Mouse (Mus musculus) natural killer cell, adult 2 months (primary cell): Measurements from ENCODE around the gene Ddx43.
A peak's percentile ranks its signal among the peaks of the same experiment; 100 is the strongest.

ENCODE experiments used
- DNase-seq, 2 experiments: peaks; one replicate each; pipeline ENCODE4 v3.0.0; 2022; ENCODE audit warnings: low spot score in 2 of 2

Gene Ddx43

DNA sequence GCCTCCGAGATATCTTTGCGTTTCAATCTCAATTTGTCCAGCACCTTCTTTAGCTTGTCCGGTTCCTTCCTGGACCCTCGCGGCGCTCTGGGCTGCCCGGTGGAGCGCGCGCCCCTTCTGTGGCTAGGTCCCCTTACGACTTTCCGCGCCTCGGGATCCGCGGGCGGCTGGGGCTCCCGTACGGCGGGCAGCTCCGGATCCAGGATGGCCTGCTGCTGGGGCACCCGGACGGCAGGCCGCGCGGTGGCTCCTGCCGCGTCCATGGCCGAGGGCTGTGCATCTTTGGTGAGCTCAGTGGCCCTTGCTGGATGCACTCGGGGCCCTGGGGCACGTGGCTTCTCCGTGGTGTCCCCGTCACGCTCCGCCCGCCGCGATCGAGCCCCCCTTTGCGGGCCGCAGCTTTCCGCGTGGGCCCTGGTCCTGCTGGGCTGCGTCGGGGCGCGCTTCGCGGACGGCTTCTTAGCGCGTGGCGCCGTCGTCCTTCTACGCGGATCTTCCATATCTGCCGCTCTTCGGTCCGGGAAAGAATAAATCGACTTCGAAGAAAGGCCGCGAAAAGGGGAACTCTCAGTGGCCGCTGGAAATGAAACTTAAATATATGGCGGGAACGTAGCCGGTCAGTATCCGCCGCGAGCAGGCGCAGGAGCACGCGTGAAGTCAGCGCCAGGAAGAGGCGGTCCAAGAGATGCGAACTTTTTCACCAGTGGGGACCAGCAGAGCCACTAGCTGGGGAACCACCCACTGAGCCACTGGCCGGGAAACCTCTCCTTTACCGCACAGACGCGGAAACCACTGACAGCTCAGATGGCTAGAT lies 47.2 kb downstream of the Ddx43 start, which contains the start of gene Cgas:
Cgas (minus strand) TSS at position 659 of the 814 bp plus-strand sequence.
- peak; percentile 84 to 86 for DNase-seq

DNA sequence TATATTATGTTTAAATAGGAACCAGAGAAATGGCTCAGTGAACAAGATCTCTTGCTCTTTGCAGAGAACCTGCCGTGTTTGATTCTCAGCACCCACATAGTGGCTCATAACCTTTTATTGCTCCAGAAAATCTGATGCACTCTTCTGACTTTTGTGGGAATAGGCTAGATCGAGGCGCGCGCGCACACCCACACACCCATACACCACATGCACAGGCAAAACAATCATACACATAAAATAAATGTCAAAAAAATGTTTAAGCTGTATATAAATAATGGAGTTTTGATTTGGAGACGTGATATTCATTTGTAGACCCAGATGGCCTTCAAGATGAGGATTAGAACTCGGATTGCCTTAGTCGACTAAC lies 52.0 kb downstream of the Ddx43 start:
- DNase-seq = no peak

DNA sequence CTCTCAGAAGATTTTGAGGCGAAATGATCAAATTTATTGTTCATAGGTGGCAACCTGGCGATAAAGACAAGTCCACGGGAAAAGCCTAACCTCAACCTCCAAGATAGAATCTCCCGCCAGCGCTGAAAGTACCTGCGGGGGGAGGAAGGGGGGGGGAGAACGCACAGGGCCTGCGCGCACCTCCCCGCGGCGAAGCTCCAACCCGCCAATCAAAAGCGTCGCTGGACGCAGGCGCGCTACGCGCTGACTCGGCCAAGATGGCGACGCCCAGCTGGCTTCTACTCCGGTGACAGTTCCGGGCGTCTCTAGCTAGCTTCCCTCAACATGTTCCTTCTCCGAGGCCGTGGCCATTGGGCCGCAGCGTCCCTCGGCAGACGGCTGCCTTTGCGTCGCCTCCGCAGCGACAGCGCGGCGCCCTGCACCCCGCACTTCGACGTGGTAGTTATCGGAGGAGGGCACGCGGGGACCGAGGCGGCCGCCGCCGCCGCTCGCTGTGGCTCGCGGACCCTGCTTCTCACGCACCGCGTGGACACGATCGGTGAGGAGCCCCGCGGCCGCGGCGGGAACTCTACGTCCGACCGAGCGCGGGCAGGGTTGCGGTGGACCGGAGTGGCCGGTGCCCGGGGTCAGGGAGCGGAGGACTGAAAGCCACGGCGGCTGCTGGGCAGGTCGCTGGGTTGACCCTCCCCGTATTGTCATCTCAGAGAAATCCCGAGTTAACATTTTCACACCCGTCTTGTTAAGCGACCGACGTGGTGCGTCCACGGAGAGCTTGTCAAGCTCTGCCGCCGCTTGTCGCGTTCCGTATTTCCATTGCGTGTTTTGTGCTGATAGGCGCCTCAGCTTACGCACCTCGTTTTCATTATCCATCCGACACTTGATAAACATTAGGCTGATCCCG lies 52.6 kb downstream of the Ddx43 start, which contains the start of the genes Mto1 and Gm17324:
Mto1 (plus strand) TSS at position 236 of the 901 bp plus-strand sequence.
Gm17324 (minus strand) TSS at position 814 of the 901 bp plus-strand sequence.
- DNase-seq = peak; percentile 80 to 87

DNA sequence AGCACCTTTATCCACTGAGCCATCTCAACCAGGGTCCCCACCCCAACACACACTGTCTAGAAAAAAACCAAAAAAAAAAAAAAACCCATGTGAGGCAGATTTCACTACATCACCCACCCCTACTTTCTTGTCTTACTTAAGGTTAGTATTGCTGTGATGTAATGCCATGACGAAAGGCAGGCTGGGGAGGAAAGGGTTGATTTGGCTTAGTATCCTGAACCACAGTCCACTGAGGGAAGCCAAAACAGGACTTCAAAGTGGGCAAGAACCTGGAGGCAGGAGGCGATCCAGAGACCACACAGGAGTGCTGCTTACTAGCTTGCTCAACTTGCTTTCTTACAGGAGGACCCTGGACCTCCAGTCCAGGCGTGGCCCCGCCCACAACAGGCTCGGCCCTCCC lies 54.8 kb downstream of the Ddx43 start:
- DNase-seq = no peak

DNA sequence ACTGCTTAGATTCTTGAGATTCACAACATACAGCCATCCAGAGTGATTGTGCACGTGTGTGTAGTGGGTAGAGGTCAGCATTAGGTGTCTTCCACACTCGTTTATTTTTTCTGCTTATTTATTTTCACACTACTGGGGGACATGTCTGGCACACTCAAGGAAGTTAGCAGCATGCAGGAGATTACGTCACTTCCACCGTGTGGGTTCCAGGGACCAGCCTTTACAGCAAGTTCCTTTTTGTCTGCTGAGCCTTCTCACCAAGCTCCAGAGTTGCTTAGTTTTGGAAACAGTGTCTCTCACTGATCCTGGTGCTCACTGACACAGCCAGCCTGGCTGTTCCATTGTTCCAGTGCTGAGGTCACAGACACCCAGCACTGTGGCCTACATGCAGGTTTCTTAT lies 55.8 kb downstream of the Ddx43 start:
- peak; percentile 37 to 43 for DNase-seq

DNA sequence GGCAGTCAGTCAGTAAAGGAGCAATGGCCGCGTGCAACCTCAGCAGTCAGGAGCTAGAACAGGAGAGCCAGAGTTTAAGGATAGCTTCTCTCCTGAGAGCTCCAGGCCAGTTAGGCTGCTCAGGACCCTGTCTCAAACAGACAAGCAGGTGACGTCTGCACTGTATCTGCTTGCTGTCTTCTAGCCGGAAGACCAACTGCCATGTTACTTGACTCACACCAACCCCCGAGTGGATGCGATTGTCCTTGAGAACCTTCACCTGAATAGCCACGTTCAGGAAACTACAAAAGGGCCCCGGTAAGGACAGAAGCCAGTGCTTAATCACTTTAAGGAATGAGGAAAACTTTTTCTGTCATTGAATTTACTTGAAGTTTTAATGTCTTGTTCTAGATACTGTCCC lies 61.4 kb downstream of the Ddx43 start:
- no peak for DNase-seq

DNA sequence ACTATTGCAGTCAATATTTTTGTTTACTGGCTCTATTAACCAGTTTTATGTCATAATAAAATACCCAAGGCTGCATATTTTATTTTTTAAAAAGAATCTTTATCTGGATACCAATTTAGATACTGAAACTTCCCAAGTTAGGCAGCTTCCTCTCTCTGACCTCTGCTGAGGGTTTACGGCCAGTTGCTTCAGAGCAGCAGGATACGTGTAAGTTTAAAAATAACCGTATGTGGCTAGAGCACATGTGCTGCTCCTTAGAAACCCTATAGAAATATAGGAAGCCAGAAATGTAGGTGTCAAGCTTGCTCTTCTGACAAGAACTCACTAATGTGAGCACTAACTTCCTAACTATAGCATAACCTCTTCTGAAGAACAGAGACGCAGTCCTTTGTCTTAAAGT lies 67.8 kb downstream of the Ddx43 start:
- DNase-seq = no peak

DNA sequence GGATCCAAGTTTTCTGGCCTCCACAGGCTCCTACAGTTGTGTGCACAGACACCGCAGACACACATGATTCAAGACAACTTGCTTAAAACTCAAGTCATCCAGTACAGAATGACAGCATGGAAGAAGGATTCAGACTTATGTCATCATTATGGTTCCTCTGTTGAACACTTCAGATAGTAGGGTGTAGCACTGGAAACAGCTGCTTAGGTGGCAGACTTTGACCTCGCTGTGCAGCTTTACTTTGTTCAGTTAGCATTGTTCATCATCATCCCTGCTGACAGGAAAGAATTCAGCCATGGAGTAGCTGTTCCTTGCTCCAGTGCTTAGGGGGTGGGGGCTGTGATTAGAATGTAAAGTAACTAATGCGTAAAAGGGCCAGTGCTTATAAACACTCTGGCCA lies 70.1 kb downstream of the Ddx43 start:
- no peak for DNase-seq
